Mouse (Mus musculus) cerebellum, adult 9-11 months (tissue): Measurements from ENCODE around the gene Fbxo21.

ENCODE experiments used
- DNase-seq: peaks from one replicate; pipeline ENCODE4 v3.0.0; 2022

Fbxo21 gene

DNA sequence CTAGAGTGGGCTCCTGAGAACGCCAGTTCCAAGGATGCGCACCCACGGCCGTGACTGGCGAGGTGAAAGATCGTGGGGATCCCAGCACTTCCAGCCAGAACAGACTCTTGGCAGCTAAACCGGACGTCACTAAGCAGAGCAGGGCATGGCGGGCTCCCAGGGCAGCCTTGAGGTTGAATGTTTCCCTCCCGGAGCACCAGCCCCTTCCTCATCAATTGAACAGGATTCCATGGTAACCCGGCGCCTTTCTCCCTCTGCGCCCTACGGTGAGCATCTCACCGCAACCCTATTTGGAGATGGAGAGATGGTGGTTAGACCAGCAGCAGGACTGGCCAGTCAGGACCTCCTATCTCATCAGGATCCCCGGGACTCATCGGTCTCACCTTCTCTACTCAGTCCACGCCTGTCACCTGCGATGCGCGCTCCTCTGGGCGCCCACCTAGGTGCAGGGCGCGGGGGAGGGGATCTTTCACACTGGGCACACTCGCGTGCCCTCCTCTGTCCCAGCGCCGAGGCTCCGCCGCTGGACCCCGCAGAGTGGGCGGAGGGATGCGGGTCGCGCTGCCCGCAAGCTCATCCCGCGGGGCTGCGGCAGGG lies 50.7 kb downstream of the Fbxo21 start:
- peak; percentile 76 for DNase-seq

DNA sequence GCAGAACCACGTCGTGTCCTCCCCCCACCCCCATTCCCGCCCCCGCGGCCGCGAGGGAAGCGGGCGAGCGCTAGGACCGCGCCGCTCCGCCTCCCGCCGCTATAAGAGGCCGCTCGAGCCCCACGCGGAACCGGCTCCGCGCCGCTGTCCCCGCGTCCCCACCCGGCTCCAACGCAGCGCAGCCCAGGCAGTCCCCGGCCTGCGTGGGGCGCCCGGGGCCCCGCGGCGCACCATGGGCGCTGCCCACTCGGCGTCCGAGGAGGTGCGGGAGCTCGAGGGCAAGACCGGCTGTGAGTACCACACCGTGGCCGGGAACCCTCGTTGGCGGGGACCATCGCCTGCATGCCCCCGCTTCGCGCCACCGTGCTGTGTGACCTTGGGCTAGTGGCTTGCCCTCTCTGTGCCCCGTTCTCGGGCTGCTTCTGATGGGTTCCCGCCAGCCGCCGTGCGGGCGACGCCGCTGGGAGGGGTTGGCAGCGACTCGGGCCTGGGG lies 51.2 kb downstream of the Fbxo21 start, which contains the start of gene Tesc:
TSS of gene Tesc (plus strand) at position 46 of the 493 bp plus-strand sequence.
- DNase-seq: peak; percentile 78

GRCm38 (mm10) chr5:118028191-118029034 lies 51.9 kb downstream of the Fbxo21 start:
- DNase-seq: peak; percentile 77

DNA sequence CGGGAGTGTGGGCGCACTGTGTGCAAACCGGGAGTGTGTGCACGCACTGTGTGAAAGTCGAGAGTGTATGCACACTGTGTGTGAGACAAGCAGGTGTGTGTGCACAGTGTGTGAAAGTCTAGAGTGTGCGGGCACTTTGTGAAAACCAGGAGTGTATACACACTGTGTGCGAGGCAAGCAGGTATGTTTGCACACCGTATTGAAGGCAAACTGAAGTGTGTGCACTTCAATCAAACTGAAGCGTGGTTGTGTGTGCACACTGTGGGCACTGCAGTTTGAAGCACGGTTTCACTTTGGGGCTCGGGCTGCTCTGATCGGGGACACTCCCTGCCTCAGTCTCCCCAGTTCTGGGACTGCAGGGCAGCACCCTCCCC lies 52.5 kb downstream of the Fbxo21 start:
- DNase-seq: no peak

GRCm38 (mm10) chr5:118029420-118029819 lies 52.9 kb downstream of the Fbxo21 start:
- peak; percentile 84 for DNase-seq

DNA sequence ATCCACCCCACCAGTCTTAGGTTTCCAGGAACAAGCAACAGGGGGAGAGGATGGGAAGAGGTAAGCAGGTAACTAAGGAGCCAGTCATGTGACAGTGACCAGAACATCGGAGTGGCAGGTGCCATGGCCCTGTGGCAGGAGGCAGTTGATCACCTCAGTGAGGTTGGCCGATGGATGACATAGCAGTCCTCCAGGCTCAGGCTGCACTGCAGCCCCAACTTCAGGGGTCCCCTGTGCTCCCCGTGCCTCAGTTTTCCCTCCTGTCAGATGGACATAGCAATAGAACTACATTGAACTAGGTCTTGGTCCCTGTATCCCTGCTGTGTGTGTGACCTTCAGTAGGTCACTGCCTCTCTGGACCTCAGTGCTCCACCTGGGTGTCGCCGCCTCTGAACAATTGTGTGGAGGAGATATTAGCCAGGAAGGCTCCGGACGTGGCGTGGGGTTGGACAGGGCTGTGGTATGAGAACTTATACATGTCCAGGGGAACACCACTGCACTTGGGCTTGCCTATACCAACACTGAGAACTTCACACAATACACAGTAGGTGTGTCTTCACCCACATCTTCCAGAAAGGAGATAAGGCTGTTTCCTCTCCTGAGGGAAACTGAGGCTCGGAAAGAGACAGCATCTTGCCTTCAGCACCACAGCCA lies 53.6 kb downstream of the Fbxo21 start:
- DNase-seq: peak; percentile 68

GRCm38 (mm10) chr5:118031059-118031458 lies 54.5 kb downstream of the Fbxo21 start:
- no peak for DNase-seq

- peak; percentile 81 for DNase-seq
These were observed 55.0 kb downstream of the Fbxo21 start for GRCm38 (mm10) chr5:118031508-118031907.

DNA sequence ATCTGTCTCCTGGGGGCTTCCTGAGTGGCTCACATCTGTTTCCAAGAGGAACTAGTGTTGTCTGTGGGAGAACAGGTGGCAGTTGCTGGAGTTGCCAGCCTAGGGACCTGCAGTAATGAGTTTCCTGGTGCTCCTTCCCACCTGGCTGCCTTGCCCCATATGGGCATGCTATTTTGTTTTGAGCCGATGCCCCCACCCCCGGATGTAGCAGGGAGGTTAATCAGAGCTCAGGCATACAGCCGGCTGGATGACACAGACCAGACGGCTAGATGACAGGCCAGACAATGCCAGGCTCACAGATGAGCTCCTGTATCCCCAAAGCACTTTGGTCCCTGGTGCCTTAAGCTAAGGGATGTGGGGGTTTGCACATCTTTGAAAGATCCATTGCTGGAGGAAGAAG lies 56.8 kb downstream of the Fbxo21 start:
- peak; percentile 81 for DNase-seq

- DNase-seq: no peak
These were observed 57.2 kb downstream of the Fbxo21 start for GRCm38 (mm10) chr5:118033740-118034139.

DNA sequence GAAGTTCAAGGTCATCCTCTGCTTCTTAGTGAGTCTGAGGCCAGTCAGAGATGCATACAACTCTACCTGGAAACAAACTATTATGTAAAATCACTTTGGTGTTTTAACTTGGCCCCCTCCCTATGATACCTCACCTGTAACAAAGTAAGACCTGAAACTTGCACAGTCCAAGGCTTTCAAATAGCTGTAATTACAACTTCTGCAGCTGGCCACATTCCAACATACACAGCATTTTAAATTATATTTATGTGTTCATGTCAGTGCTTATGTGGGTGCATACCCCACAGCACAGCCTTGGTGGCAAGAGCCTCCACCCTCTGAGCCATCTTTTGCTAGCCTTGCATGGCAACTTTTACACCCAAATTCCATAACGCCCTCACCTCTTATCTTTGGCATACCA lies 58.1 kb downstream of the Fbxo21 start:
- DNase-seq: no peak

- no peak for DNase-seq
These were observed 59.3 kb downstream of the Fbxo21 start for GRCm38 (mm10) chr5:118035786-118036185.

DNA sequence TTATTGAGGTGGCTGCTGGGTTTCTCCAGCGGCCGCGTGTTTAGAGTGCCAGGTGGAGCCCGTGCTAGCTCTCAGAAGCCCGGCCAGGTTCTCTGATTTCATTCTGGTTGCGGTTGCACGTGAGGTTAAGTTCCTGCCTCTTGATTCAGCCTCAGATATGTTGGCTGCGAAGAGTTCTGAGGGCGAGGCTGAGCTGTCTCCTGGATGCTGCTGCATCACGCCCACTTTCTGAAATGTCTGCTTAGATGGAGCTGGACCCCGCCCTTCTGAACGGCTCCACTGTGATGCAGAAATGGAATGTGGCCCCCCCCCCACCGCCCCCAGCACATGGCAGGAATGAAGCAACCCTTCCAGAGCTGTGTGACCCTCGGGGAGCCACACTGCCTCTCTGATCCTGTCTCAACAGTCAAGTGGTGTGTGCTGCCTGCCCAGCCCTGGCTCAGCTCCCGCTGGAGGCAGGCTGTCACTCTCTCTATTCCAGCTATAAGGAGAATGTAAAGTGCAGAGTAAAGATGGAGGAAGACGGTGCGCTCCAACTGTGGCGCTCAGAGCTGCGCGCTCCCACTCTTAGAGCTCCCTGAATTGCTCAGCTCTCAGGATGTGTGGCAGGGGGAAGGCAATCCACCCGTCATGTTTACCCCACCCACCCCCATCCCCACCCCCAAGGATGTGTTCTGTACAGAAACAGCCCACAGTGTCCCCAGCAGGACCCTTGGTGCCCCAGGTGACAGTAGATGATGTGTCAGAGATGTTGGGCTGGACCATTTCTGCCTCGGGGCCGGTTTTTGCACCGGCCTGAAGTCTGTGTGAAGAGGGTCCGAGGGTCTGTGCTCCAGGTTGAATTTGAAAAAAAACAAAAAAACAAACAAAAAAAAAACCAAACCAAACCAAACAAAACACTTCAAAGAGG lies 60.6 kb downstream of the Fbxo21 start:
- peak; percentile 72 for DNase-seq

GRCm38 (mm10) chr5:118037798-118038484 lies 61.4 kb downstream of the Fbxo21 start:
- peak; percentile 85 for DNase-seq

DNA sequence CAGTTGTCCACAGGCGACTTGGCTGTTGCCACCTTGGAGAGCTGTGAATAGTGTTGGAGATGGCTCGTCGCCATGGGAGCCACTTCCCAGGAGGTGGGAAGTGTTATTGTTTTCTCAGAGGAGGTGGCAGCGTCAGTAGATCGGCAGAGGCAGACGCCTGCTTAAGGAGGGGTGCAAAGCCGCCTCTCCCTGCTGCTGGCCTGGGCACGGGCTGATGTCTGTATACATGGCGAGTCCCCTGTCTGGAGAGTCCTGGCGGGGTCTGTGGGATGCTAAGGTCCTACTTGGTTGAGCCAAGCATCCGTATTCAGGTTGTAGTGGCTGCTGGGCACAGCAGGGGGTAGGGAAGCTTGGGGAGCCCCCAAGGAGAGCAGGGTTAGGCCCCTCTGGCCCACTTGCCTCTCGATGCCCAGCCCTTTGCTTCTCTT lies 62.7 kb downstream of the Fbxo21 start:
- DNase-seq: peak; percentile 74

- DNase-seq: peak; percentile 96
These were observed 66.1 kb downstream of the Fbxo21 start for GRCm38 (mm10) chr5:118042599-118042998.

DNA sequence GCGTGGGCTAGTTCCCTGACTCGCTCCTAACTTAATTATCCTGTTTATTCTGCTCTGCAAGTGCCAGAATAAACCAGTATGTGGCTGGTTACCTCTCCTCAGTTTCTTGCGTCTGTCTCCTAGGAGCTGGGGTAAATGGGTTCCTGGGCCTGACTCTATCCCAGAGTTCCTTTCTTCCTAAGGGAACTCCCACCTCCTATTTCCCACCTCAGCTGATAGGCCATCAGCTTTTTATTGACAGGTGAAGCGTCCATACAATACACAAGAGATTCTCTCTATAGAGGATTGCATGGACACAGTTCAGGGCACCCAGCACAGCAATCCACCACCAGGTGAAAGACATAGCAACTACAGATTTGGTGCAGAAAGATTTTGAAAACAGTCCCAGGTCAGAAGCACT lies 67.2 kb downstream of the Fbxo21 start:
- DNase-seq: no peak

GRCm38 (mm10) chr5:118044907-118045306 lies 68.4 kb downstream of the Fbxo21 start:
- peak; percentile 92 for DNase-seq

DNA sequence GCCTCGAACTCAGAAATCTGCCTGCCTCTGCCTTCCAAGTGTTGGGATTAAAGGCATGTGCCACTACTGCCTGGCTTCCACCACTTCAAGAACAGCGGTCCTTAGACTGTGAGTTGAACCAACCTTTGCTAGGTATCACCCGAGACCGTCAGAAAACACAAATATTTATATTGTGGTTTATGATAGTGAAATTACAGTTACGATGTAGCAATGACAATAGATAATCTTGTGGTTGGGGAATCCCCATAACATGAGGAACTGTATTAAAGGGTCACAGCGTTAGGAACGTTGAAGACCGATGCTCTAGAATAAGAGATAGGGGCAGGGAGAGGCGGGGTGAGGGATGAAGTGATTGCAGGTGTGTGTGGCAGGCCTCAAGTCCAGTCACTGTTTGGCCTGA lies 68.9 kb downstream of the Fbxo21 start:
- DNase-seq: no peak

DNA sequence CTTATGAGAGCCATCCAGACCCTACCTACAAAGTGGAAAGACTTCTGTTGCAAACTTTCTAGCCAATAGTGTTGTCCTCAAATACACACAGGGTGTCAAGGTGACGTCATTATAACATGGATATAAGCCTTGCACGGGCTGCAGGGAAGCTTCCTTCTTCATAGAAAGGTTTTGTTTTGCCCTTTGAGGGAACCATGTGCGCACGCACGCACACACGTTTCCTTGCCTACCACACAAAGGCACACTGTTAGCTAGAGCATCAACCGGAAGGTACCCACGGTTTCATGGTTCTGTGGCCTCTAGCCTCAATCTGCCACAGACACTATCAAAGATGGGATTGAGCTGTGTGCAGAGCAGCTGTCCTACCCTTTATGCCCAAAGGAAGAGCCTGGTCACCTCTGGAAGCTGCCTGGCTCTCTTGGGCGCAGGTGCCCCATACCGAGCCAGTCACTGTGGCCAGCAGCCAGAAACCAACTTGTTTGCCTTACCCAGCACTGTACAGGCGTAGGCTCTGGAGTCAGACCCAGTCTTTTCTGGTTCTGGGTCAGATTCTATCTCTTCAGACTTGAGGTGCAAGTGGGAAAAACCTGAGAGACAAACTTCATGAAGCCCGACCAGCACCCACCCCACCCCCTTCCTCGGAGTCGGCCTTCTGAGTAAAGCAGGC lies 70.7 kb downstream of the Fbxo21 start:
- DNase-seq: no peak

DNA sequence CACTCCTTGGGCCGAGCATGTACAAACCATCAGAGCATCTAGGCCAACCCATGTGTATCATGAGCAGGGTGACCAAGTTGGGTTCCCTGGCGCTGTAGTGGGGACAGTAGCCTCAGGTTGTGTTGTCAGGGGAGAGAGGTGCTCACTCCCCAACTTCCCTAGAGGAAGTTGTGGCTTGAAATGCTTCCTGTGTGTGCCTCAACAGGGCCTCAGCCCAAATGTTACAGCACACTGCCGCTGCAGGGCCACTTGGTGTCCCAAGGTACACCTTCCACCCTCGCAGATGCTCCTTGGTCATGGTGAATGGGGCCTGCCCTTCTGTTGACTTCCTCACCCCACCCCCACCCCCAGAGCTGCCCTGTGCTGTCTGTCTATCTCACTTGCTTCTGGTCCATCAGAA lies 71.9 kb downstream of the Fbxo21 start:
- DNase-seq: no peak
